Mouse (Mus musculus) embryonic facial prominence, embryonic 10.5 days (tissue): ENCODE results near the gene Cpt1c. TPM values are rescaled to one million over a fixed set of nuclear protein-coding genes. Genes with fewer than 3 reads are reported as not detected.

ENCODE experiments used
- DNase-seq: peaks from one replicate; pipeline ENCODE4 v3.0.0-alpha.2; 2017; ENCODE audit warnings: low spot score
- H3K27ac ChIP-seq: fragments of 300-500 bp; sonication (generic); replicated peaks from 2 replicates; pipeline ENCODE4 v1.5.1; 2016; ENCODE audit warnings: mild to moderate bottlenecking
- H3K27me3 ChIP-seq: fragments of 300-500 bp; sonication (generic); replicated peaks from 2 replicates; pipeline ENCODE4 v1.6.1; 2016; ENCODE audit warnings: low read depth, mild to moderate bottlenecking; ENCODE audit not compliant: poor library complexity, severe bottlenecking
- H3K36me3 ChIP-seq: fragments of 300-500 bp; sonication (generic); replicated peaks from 2 replicates; pipeline ENCODE4 v1.6.1; 2016; ENCODE audit warnings: mild to moderate bottlenecking, moderate library complexity
- H3K4me1 ChIP-seq: fragments of 300-500 bp; sonication (generic); 2 replicates; pipeline ENCODE4 v1.6.1; 2016
- H3K4me3 ChIP-seq: fragments of 300-500 bp; sonication (generic); 2 replicates; pipeline ENCODE4 v1.5.1; 2016; ENCODE audit warnings: mild to moderate bottlenecking, moderate library complexity
- H3K9me3 ChIP-seq: fragments of 300-500 bp; sonication (generic); 2 replicates; pipeline ENCODE4 v1.6.1; 2016; ENCODE audit warnings: mild to moderate bottlenecking
- WGBS: fragments of 180-500 bp; shearing (Covaris S2); methylation state at CpG from one replicate; pipeline ENCODE4 v1.1.7; 2016; 5-methylcytosine and 5-hydroxymethylcytosine counted together
- polyA plus RNA-seq: library from polyadenylated mRNA; unstranded; fragments of >200 nt; fragmentation: Nextera tagmentation; extraction: Ambion mirVana; gene quantifications from 2 replicates; pipeline ENCODE4 v1.2.1, GENCODE M21; 2016

The Cpt1c gene
- polyA plus RNA-seq, 1 experiment from 2014 or later: 18.5 TPM

DNA sequence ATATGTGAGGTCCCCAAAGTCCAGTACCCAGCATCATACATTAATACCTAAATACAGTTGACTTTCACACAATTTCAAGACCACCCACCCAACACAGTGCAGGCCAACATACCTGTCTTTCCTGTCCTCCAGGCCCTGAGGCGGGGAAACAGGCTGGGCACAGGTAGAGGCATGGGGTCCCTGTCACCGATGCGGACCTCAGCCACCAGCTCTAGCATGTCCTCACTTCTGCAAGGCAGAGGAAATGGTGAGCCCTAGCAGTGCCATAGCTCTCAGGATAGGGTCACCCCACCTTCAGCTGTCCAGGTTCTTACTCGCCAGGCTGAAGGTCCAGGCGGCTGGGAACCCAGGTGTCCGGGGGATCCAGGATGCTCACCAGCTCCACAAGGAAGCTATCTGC lies 37.4 kb upstream of the Cpt1c start:
- Histone ChIP-seq H3K4me3 (peak overlapping the region; percentile 16; the same call in 1 of the 2 replicates), H3K27ac (no peak overlapping the region), H3K9me3 (no peaks in the 10 kb centered on the region), H3K4me1 (peaks cover 19% of the 10 kb centered on the region), H3K36me3 (peaks cover 74% of the 10 kb centered on the region), H3K27me3 (no peaks in the 10 kb centered on the region)
- no peak for DNase-seq
- 97% methylated on average over 6 of the region's 6 CpGs for WGBS

DNA sequence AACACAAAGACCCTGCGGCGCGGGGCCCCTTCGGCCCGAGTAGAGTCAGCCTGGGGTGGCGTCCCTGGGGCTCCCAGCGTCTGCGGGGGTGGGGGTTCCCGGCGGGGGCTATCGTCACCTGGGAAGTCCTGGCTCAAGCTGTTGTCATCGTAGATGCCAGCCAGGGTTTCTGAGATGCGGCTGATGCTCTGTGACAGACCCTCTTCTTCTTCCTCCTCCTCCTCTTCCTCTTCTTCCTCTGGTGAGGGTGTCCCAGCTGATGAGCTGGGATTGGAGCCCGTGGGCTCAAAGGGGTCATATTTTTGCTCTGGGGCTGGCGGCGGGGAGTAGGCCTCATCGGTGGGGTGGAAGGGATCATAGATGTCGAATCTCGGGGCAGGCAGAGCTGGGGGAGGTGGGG lies 33.8 kb upstream of the Cpt1c start:
- Histone ChIP-seq H3K4me3 (no peak overlapping the region; the same call in 1 of the 2 replicates), H3K36me3 (peaks cover 100% of the 10 kb centered on the region)

DNA sequence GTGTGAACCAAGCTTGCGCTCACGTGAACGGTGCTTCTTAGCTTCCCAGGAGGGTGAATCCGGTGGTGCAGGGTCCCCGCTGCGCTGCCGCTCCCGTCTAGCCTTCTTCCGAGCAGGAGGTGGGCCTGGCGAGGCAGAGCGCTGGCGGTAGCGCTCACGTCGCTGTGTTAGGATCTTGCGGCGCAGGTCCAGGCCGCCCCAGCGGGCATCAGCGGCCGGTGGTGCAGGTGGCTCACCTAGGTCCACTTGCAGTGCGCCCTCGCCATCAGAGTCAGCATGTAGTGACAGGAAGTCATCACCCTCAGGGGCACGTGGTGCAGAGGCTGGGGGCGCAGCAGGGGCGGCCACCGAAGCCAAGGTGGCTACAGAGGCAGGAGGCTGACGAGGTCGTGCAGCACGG lies 33.2 kb upstream of the Cpt1c start:
- peaks cover 100% of the 10 kb centered on the region for H3K36me3 ChIP-seq
- H3K9me3 ChIP-seq: no peaks in the 10 kb centered on the region
- H3K4me3 ChIP-seq: peak overlapping the region; percentile 29
- H3K27ac ChIP-seq: no peak overlapping the region
- no peaks in the 10 kb centered on the region for H3K27me3 ChIP-seq
- H3K4me1 ChIP-seq: 0 out of 2 replicates have a peak, but pooled peaks cover 3% of the 10 kb centered on the region
- no peak for DNase-seq
- WGBS: 95% methylated on average over 30 of the region's 30 CpGs

More for the DNA sequence above, 33.8 kb upstream of the Cpt1c start:
- DNase-seq: no peak
- Histone ChIP-seq H3K9me3 (no peaks in the 10 kb centered on the region), H3K27ac (no peak overlapping the region), H3K27me3 (no peaks in the 10 kb centered on the region), H3K4me1 (0 out of 2 replicates have a peak, but pooled peaks cover 3% of the 10 kb centered on the region)
- 95% methylated on average over 19 of the region's 19 CpGs for WGBS

DNA sequence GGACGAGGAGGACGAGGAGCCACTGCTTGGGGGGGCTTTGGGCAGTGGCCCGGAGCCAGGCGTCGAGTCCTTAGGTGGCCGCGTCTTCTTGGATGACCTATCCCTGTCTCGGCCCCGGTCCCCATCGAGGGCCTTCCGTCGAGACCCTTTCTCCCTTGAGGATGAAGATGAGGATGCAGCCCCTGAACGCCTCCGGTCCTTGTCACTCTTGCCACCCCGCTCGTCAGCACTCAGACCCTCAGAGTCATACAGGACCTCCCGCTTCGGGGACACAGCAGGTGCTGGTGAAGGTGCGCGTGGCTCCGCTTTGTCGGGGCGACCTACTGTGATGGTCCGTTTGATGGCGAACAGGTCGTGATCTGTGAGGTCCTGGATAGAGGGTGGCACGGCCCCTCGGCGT lies 32.5 kb upstream of the Cpt1c start:
- H3K27me3 ChIP-seq: no peaks in the 10 kb centered on the region
- DNase-seq: no peak
- WGBS: 96% methylated on average over 29 of the region's 29 CpGs
- no peak overlapping the region for H3K27ac ChIP-seq
- H3K4me1 ChIP-seq: 0 out of 2 replicates have a peak, but pooled peaks cover 3% of the 10 kb centered on the region
- no peaks in the 10 kb centered on the region for H3K9me3 ChIP-seq
- H3K4me3 ChIP-seq: peak overlapping the region; percentile 23; the same call in 1 of the 2 replicates
- peaks cover 100% of the 10 kb centered on the region for H3K36me3 ChIP-seq

DNA sequence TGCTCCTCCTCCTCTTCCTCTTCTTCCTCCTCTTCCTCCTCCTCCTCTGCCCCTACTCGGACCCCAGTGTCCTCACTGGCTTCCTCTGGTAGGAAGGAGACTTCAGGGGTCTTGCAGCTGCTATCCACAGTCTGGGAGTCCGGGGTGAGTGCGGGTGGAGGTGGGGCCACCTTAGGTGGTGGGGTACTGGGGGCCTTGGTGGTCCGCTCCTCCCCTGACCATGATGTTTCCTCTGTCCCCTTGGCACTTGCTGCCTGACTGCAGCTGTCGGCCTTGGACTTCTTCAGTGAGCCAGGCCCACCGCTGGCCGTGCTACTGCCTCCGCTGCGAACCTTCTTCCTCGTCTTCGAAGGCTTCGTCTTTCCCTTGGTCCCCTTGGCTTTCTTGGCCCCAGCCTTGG lies 31.9 kb upstream of the Cpt1c start:
- peaks cover 100% of the 10 kb centered on the region for H3K36me3 ChIP-seq
- WGBS: 96% methylated on average over 12 of the region's 12 CpGs
- 0 out of 2 replicates have a peak, but pooled peaks cover 3% of the 10 kb centered on the region for H3K4me1 ChIP-seq
- no peaks in the 10 kb centered on the region for H3K27me3 ChIP-seq
- DNase-seq: no peak
- peak overlapping the region; percentile 23; the same call in 1 of the 2 replicates for H3K4me3 ChIP-seq
- no peak overlapping the region for H3K27ac ChIP-seq
- H3K9me3 ChIP-seq: no peaks in the 10 kb centered on the region

DNA sequence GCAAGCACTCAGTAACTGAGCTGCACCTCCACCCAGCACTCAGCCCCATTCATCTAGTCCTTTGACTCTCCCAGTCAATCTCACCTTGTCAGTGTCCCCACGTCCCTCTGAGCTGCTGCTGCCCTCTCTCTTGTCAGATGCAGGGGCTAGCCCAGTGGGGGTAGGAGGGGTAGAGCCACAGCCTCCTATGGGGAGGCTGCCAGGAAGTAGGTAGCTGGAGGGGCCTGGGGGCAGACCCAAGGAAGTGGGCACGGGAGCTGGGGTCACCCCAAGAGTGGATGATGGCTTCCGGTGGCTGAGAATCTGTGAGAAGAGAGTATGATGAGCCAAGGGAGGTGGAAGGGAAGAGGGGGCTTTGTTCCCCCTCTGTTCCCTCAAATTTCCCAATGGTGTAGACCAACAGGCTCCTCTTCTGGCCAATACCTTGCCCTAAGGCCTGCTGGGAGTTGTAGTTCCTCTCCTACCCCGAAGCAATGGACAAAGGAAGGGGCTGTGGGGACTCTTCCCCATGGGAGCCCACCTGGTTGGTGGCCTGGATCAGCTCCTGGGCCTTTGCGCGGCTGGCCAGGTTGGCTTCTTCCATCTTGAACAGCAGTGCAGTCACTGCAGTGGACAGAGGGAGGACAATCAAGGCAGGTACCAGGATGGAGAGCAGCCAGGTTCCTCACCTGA lies 30.8 kb upstream of the Cpt1c start:
- H3K9me3 ChIP-seq: no peaks in the 10 kb centered on the region
- 89% methylated on average over 6 of the region's 6 CpGs for WGBS
- no peaks in the 10 kb centered on the region for H3K27me3 ChIP-seq
- H3K4me1 ChIP-seq: peaks cover 4% of the 10 kb centered on the region; the same call in 1 of the 2 replicates
- peaks cover 100% of the 10 kb centered on the region for H3K36me3 ChIP-seq
- no peak for DNase-seq
- 0 out of 2 replicates have a peak overlapping the region, but pooled peaks have one; percentile 4 for H3K4me3 ChIP-seq
- no peak overlapping the region for H3K27ac ChIP-seq

DNA sequence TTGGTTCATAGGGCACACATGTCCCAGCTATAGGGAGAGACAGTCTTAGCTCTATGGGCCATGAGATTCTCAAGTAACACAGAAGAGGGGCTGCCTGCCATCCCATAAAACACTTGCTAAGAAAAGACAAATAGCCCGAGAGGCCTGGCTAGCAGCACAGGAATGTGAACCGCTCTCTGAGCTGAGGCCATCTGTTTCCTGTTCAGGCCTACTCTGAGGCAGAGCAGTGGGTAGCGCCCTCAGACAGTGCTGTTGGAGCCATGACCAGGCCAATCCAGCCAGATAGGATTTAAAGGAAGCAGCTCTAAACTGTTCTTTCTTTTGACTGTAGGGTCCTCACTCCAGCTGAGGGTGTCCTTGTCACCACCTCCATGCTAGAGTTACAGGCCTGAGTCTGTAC lies 29.9 kb upstream of the Cpt1c start:
- WGBS: 78% methylated on average over 3 of the region's 3 CpGs
- H3K4me3 ChIP-seq: no peak overlapping the region
- no peaks in the 10 kb centered on the region for H3K27me3 ChIP-seq
- no peak for DNase-seq
- peaks cover 9% of the 10 kb centered on the region for H3K4me1 ChIP-seq
- peaks cover 100% of the 10 kb centered on the region for H3K36me3 ChIP-seq
- H3K27ac ChIP-seq: no peak overlapping the region
- no peaks in the 10 kb centered on the region for H3K9me3 ChIP-seq

DNA sequence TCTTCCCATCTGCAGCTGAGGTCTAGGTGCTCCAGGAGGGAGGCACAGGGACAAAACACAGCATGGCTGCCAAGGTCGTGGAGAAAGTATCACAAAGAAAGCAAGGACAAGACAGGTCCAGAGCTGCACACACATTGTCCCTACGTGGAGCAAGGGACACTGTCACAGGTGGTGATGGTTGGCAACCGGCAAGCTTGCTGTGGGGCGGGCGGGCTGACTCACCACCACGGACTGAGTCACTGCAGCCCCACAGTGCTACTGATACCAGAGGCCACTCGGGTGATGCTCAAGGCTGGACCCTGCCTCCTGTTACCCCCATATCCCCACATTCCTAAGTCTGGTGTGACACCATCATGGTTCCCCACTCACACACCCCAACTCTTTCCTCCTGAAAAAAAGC lies 27.8 kb upstream of the Cpt1c start:
- 92% methylated on average over 7 of the region's 7 CpGs for WGBS
- Histone ChIP-seq H3K36me3 (peaks cover 83% of the 10 kb centered on the region), H3K4me1 (peaks cover 26% of the 10 kb centered on the region), H3K27ac (no peak overlapping the region), H3K4me3 (no peak overlapping the region), H3K9me3 (no peaks in the 10 kb centered on the region), H3K27me3 (no peaks in the 10 kb centered on the region)
- no peak for DNase-seq

DNA sequence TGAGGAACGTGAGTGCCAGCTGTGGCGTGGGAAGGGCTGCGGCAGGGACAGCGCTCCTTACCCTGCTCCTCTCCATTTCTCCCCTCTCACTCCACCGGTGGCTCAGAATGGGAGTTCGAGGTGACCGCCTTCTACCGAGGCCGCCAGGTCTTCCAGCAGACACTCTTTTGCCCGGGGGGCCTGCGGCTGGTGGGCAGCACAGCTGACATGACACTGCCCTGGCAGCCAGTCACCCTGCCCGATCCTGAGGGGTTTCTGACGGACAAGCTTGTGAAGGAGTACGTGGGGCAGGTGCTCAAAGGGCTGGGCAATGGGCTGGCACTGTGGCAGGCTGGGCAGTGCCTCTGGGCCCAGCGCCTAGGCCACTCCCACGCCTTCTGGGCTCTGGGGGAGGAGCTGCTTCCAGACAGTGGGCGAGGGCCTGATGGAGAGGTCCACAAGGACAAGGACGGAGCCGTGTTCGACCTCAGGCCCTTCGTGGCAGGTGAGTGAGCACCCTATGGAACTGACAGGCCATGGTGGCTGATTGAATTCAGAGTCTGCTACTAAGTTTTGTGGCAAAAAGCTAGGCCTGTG lies 26.0 kb upstream of the Cpt1c start:
- peak overlapping the region; percentile 20; the same call in 1 of the 2 replicates for H3K4me3 ChIP-seq
- H3K36me3 ChIP-seq: peaks cover 73% of the 10 kb centered on the region

DNA sequence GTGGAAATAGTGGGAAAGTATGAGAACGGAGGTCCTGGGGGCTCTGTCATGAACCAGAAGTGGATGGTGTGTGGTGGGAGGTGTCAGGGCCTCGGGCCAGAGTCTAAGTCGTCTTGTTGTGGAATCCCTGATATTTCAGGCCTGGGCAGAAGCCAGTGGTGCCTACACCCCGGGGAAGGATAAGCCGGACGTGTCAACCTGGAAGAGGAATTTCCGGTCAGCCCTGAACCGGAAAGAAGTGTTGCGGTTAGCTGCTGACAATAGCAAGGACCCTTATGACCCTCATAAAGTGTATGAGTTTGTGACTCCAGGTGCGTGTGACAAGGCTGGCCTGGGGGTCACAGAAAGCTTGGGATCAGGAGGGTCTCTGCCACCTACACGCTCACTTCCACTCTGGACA lies 25.1 kb upstream of the Cpt1c start:
- H3K9me3 ChIP-seq: no peaks in the 10 kb centered on the region
- no peaks in the 10 kb centered on the region for H3K27me3 ChIP-seq
- peaks cover 73% of the 10 kb centered on the region for H3K36me3 ChIP-seq
- H3K4me1 ChIP-seq: peaks cover 36% of the 10 kb centered on the region
- H3K27ac ChIP-seq: no peak overlapping the region
- 82% methylated on average over 11 of the region's 11 CpGs for WGBS
- peak overlapping the region; percentile 23; the same call in 1 of the 2 replicates for H3K4me3 ChIP-seq
- DNase-seq: no peak

More for the DNA sequence above, 26.0 kb upstream of the Cpt1c start:
- no peak for DNase-seq
- Histone ChIP-seq H3K27ac (no peak overlapping the region), H3K9me3 (no peaks in the 10 kb centered on the region), H3K27me3 (no peaks in the 10 kb centered on the region), H3K4me1 (peaks cover 38% of the 10 kb centered on the region)
- WGBS: 89% methylated on average over 21 of the region's 21 CpGs

DNA sequence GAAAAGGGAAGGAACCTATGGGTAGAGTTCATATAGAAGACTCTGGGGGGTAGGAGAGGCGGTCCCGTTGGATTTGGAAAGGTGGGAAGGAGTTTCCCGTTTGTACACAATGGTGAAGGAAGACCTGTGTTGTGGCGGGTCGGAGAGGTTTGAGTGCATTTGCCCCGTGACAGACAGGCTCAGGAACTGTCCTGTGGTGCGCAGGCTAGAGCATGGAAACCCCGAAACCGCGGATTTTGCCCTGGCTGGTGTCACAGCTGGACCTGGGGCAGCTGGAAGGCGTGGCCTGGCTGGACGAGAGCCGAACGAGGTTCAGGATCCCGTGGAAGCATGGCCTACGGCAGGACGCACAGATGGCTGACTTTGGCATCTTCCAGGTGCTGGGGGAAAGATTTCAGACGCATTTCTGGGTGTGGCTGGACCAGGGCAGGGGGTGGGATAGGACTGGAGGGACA lies 23.9 kb upstream of the Cpt1c start, which contains the start of gene Bcl2l12:
Gene Bcl2l12 (minus strand): TSS at position 212 of the 455 bp plus-strand sequence.
- H3K27ac ChIP-seq: peak within 1 kb of the TSS; percentile 95
- H3K4me3 ChIP-seq: peak within 1 kb of the TSS; percentile 84
- peaks cover 36% of the 10 kb centered on the region for H3K4me1 ChIP-seq
- no peaks in the 10 kb centered on the region for H3K9me3 ChIP-seq
- DNase-seq: peak; percentile 67
- H3K27me3 ChIP-seq: no peaks in the 10 kb centered on the region
- 4% methylated on average over 18 of the region's 18 CpGs for WGBS
- peaks cover 73% of the 10 kb centered on the region for H3K36me3 ChIP-seq

DNA sequence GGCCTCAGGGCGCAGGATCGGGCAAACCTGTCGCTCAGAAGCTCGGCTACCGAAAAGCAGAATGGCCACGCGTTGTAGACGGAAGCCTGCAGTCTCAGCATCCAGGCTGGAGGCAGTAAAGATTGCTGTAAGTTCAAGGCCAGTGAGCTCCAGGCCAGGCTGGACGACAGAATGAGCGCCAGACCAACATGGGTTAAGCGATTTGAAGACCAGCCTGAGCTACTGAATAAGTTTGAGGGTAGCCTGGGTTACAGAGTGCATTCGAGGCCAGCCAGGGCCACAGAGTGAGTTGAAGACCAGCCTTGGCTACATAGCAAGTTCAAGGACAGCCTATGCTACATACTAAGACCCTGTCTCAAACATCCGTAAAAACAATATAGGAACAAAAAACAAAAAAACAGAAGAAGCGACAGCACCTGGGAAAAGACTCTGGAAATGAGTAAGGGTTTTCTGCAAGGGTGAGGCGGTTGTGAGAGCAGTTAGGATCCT lies 23.3 kb upstream of the Cpt1c start:
- Histone ChIP-seq H3K9me3 (no peaks in the 10 kb centered on the region), H3K36me3 (peaks cover 73% of the 10 kb centered on the region), H3K27me3 (no peaks in the 10 kb centered on the region), H3K4me1 (peaks cover 36% of the 10 kb centered on the region), H3K4me3 (peak overlapping the region; percentile 84), H3K27ac (peak overlapping the region; percentile 95)
- DNase-seq: no peak
- 6% methylated on average over 15 of the region's 15 CpGs for WGBS
